Mouse (Mus musculus) cerebellum, adult 2 months (tissue): Measurements from ENCODE around the gene Gga2.

Experiments
- CTCF ChIP-seq: fragments of 200-500 bp; IDR thresholded peaks from 2 replicates; pipeline ENCODE4 v1.5.1; 2011; ENCODE audit warnings: low read depth, mild to moderate bottlenecking, control low read depth, low read length, moderate library complexity, borderline replicate concordance; ENCODE audit not compliant: insufficient read depth
- POLR2A ChIP-seq: fragments of 200-500 bp; IDR thresholded peaks from 2 replicates; pipeline ENCODE4 v1.6.1; 2011; ENCODE audit warnings: low read length, control low read depth, borderline replicate concordance; ENCODE audit not compliant: insufficient read depth

DNA sequence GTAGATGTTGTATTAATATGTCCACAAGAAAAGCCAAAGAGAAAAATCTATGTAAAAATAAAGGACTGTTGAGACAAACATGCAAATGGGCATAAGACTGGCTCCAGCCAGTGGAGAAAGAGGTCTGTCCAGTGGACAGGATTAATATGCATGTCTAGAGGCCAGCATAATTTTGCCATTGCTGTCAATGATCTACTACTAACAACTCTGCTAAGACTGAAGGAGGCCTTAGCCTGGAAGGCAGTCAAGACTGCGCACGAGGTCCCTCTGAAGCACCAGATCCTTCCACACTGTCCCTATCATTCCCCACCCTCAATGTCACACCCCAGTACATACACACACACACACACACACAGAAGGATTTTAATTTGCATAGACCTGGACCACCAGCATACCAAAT, 1.1 kb upstream of the Gga2 start:
- TF ChIP-seq CTCF: no peak
- no peak for TF ChIP-seq POLR2A
